Mouse (Mus musculus) left cerebral cortex, postnatal 10 days (tissue): ENCODE data around the gene Mmd. TPM values are rescaled to one million over a fixed set of nuclear protein-coding genes. Genes with fewer than 3 reads are reported as not detected.
A peak's percentile ranks its signal among the peaks of the same experiment; 100 is the strongest.

Experiments used
- DNase-seq, 2 experiments: peaks; one replicate each; pipeline ENCODE4 v3.0.0; 2021 to 2022; ENCODE audit warnings: low spot score in 2 of 2, mixed read lengths in 1 of 2; ENCODE audit errors: extremely low spot score in 1 of 2
- intact Hi-C: fragments of 180-260 bp; cut with DNase I; formaldehyde crosslinking; loops from one replicate; pipeline ENCODE4 v1.15.1; 2025
- total RNA-seq, 2 experiments: library from RNA; stranded (reverse); gene quantifications; 2 replicates each; pipeline ENCODE4 v1.2.3; 2021

Mmd gene
- total RNA-seq, result 100 to 1,000 TPM; 222 to 235 TPM

DNA sequence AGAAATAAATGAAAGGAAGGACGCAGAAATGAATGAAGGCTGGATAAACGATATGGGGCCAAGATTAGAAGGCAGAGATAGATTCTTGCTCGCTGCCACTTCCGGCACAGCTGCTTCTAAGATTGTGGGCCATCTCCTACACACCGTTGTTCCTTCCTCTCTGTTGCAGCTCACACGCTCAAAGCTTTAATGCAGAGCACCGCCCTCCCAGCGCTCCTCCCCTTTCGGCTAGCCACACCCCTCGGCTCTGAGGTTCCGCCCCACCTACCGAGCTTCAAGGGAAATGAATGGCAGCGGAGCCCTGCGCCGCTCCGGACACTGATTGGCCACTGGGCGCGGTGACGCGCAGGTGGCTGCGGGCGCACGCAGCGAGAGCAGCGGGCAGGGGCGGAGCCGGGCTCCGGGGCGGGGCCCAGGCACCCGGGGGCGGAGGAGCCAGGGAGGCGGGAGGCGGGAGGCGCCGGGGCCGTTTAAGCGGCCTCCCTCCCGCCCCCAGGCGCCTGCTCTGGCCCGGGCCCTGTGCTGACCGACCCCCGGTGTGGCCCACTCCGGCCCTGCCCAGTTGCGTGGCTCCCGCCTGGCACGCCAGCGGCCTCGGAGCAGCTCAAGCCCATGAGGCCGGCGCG, at the start of gene Mmd:
Mmd (plus strand) TSS at position 432 of the 626 bp plus-strand sequence.
- peak; percentile 96 to 98 for DNase-seq
- intact Hi-C loops, result loop anchor here (5.0 kb wide), 1 partner anchor 52 kb away; no protein-coding TSS in a partner anchor

- intact Hi-C loops, result no loop called here
- no peak for DNase-seq
These were observed 48.4 kb upstream of the Mmd start for GRCm38 (mm10) chr11:90200826-90201225.

DNA sequence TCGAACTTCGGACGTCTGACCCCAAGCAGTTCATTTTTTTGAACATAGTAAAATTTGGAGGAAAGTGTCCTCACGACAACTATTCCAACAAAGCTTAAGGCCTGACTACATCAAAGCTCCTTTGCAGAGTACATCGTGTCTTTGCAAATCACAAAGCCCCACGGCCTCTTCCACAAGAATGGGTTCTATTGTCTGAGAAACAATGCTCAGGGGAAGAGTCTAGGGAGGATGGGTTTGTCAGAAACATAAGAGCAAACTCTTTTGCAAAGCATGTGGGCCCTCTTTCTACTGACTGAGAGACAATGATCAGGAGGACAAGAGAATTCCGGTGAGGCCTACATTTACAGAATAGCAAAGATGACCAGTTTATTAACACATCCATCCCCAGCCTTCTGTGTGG, 35.0 kb upstream of the Mmd start:
- intact Hi-C loops, result no loop called here
- DNase-seq, result no peak

- DNase-seq, result no peak
- intact Hi-C loops, result no loop called here
These were observed 29.1 kb upstream of the Mmd start for GRCm38 (mm10) chr11:90220022-90220645.

DNA sequence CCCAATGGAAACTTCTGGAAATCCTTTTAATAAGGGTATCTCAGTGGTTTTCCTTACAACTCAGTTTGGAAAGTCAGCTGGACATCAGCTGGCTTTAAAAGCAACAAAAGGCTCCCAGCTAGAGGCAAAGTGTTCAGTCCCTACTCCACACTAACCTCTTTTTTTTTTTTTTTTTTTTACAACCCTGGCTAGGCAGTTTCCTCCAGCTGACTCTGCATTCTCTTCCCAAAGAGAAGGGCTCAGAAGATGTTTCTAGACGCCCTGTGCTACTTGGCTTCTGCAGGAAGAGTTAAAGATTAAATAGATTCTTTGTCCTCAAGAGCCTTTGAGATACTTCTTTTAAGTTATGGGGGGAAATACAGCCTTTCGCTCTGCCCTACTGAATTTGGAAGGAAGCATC, 28.5 kb upstream of the Mmd start:
- intact Hi-C loops, result no loop called here
- no peak for DNase-seq

DNA sequence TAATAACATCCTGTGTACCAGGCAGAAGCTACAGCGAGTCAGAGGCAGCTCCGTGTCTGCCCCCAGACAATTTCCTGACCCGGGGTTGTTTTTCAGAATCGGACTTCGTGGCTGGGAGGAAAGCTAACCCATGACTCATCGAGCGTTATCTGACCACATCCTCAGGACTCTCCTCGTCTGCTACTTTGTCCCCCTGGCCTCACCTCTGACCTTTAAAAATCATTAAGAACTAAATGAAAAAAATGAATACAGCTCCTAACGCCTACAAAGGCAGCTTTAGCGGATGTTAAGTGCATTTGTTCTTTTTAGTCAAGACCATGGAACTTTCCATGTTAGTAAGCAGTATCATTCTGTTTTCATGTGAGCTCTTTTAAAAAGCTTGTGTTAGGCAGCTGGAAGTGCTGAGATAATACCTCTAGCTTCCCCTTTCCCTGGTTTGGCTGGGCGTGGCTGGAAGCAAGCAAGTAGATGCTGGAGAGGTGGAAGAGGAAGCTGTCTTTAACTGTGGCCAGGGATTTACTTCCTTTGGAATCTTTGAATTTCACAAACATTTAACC, 24.3 kb upstream of the Mmd start:
- no peak for DNase-seq
- intact Hi-C loops, result no loop called here

DNA sequence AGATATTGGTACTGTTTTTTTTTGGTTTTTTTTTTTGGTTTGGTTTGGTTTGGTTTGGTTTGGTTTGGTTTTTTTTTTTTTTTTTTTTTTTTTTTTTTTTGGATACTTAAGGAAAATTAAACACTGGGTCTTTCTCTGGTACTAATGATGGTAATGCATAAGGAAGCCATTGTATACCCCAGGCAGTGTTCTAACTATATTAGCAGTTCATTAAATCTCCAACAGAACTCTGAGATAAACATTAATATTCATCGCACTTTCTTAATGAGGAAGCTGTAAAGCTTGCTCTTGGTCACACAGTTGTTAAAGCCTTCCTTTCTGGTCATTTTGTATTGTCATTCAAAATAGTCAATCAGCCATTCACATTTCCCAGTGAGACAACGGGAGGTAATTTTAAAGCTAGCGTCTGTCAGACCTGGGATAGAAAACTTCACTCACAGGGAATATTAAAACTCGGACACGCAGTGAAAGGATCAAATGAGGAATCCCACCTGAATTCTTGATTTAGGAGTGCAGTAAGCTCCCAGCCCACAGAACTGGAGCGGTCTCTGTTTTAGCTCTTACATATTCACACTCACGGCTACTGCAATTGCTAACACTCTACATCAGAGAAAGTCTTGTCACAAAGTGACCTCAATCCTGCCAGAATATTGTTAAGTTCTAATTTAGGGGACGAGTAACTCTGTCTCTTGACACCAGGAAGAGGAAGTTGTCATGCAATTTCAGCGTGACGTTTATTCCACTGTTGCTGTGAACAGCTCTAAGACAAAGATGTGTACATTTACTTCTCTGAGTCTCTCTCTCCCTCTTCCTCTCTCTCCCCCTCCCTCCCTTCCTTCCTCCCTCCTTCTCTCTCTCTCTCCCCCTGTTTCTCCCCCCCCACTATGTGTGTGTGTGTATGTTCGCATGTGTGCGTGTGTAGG, 22.0 kb upstream of the Mmd start:
- DNase-seq, result no peak
- intact Hi-C loops, result no loop called here

DNA sequence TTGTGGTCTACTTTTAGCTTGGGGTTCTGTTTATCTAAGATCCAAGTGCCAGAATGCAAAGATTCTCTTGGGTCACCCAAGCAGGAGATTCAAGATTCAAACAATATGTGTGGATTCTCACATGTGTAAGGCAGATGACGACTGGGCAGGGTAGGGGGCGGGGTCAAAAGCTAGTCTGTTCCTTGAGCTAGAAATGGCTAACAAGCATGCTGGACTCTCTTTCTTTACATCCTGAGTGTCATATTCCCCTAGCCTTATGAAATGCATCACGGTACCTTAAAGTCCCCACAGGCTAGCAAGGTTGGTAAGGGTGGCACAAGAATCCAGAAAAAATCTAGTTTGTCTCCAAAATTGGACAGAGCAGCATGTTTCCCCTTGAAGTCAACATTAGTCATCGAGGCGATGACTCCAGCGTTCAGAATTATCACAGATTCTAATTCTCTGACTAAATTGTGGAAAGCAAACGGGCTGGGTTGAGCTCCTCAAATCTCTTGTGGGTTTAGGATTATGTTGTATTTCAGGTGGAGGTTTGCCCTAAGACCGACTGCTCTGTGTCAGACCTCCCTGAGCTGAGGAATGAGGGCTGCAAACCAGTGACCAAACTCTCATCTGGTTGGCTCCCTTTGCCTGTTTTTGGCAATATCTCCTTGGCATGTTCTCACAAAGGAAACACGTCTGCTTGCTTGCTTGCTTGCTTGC, 20.9 kb upstream of the Mmd start:
- intact Hi-C loops, result no loop called here
- no peak for DNase-seq

DNA sequence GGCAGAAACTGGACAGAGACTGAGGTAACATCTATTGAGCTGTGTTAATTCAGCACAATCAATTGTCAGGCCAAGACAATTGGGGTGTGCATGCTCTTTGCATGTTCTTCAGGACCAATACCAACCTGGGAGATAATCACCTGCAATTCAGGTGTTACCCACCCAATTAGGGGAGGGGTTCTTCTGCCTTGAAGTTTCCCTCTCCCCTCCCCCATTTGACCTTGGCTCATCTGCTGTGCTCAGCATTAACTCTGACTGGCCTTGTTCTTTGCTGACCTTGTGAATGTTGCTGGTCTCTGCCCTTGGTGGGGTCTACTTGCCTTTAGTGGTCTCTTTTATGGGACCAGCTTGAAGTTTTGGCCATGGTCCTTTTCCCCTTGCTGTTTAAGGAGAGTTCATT, 19.5 kb upstream of the Mmd start:
- intact Hi-C loops, result no loop called here
- no peak for DNase-seq

DNA sequence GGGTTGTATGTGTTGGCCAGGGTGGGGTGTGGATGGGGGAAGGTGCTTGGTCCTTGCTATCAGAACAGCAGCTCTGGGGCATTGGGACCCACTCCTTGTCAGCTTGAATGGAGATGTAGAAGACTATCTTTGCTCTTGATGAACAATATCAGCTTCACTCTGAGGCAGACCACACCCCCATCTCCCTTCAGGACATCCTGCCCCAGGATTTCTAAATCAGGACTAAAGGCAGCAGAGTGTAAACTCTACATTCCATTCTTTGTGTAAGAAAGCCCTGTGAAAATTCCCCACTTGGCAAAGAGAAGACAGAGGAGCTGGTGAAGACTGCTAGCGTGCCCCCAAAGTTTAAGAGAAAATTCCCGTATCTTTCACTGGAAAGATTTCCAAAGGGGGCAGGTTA, 18.6 kb upstream of the Mmd start:
- intact Hi-C loops, result no loop called here
- DNase-seq, result peak in 1 of 2 experiments; percentile 35

GRCm38 (mm10) chr11:90231631-90232030, 17.6 kb upstream of the Mmd start:
- intact Hi-C loops, result no loop called here
- no peak for DNase-seq

GRCm38 (mm10) chr11:90232685-90233084, 16.6 kb upstream of the Mmd start:
- no peak for DNase-seq
- intact Hi-C loops, result no loop called here

DNA sequence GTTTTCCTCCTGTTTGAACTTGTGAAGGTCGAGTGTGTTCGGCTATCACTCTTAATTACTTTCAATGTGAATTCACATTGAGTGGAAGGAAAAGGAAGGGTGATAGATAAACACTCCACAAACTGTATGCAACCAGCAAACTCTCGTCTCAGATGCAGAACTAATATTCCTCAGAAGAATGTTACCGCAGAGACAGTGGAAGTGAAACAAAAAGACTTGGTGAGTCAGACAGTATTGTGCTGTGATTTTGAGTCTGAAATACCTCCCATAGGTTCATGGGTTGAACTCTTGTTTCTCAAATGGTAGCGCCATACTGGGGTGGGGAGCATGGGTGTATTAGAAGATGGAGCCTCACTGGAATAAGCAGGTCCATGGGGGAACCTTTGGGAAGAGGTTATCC, 14.0 kb upstream of the Mmd start:
- DNase-seq, result no peak
- intact Hi-C loops, result no loop called here

GRCm38 (mm10) chr11:90237616-90238015, 11.6 kb upstream of the Mmd start:
- intact Hi-C loops, result no loop called here

DNA sequence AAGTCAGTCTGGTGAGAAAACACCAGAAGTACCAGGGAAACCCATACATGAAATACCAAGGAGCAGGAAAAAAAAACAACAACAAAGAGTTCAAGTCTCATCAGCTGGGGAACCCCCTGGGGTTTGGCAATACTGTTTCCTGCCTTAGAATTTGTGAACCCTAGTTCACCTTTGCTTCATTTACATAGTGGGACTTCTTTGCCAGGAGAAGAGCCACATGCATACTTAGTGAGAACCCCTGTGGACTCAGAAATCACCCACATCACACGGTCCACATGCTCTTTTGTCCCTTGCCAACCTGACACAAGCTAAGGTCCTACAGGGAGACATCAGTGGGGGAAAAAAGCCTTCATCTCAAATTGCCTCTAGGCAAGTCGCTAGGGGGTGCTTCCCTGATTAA, 10.6 kb upstream of the Mmd start:
- intact Hi-C loops, result no loop called here
- DNase-seq, result no peak

More at GRCm38 (mm10) chr11:90237616-90238015, 11.6 kb upstream of the Mmd start:
- DNase-seq, result no peak

- DNase-seq, result no peak
- intact Hi-C loops, result no loop called here
These were observed 8.5 kb upstream of the Mmd start for GRCm38 (mm10) chr11:90240652-90241330.

DNA sequence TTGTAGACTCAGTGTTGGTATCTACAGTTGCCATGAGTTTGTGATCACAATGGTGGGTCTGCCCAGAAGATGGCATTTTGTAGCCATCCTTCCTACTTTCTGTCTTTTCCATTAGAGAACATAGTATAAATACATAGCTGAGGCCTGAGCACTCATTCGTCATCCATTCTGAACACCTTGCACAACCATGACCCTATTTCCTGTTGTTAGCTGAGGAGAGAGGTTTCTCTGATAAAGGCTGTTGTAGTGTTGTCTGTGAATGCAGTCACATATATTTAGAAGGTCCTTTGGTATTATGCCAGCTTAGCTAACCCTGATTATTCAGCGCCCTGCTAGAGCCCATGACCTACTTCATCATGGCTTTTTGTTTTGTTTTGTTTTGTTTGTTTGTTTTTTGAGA, 7.4 kb upstream of the Mmd start:
- no peak for DNase-seq
- intact Hi-C loops, result no loop called here

GRCm38 (mm10) chr11:90243300-90243699, 6.0 kb upstream of the Mmd start:
- DNase-seq, result no peak
- intact Hi-C loops, result no loop called here
